Mouse (Mus musculus): ENCODE measurements at regions not wholly inside any gene's neighbourhood (a gene's known extent, or its start where the extent isn't known, plus 50 kb on each side); places are given as distances from the start of the nearest gene placed in this dataset.

- Histone ChIP-seq H3K9ac (replicated peaks; ENCODE audit: low read depth) (no peak overlapping the region), H3K4me2 (replicated peaks; ENCODE audit: low read depth, low read length) (no peak overlapping the region), H3K27me3 (replicated peaks; ENCODE audit: insufficient read depth, low read length) (no peaks in the 10 kb centered on the region), H3K9me3 (ENCODE audit: low read length) (no peaks in the 10 kb centered on the region), H3K4me1 (ENCODE audit: insufficient read depth, low read depth, low read length) (no peaks in the 10 kb centered on the region), H3K27ac (ENCODE audit: low read length) (no peak overlapping the region), H3K4me3 (ENCODE audit: low read depth, low read length) (no peak overlapping the region), H3K36me3 (ENCODE audit: insufficient read depth, low read length) (no peaks in the 10 kb centered on the region)
- ATAC-seq: no peak
- DNase-seq (ENCODE audit: low spot score): no peak
- 88% methylated on average over 14 of the region's 14 CpGs for whole genome bisulfite sequencing
- no peak for TF ChIP-seq CTCF (IDR thresholded peaks at IDR 0.05)
- no peak for TF ChIP-seq EP300 (IDR thresholded peaks at IDR 0.05)
Measured at GRCm38 (mm10) chr11:23203566-23203965, 52.3 kb upstream of the Xpo1 start.

- H3K27me3 ChIP-seq (replicated peaks; ENCODE audit: insufficient read depth, low read length): no peaks in the 10 kb centered on the region
- TF ChIP-seq CTCF (IDR thresholded peaks at IDR 0.05) (no peak), EP300 (IDR thresholded peaks at IDR 0.05) (no peak)
- no peak for DNase-seq (ENCODE audit: low spot score)
- no peaks in the 10 kb centered on the region for H3K4me1 ChIP-seq (ENCODE audit: insufficient read depth, low read depth, low read length)
- ATAC-seq: no peak
- H3K36me3 ChIP-seq (ENCODE audit: insufficient read depth, low read length): no peaks in the 10 kb centered on the region
- H3K27ac ChIP-seq (ENCODE audit: low read length): no peak overlapping the region
- H3K4me2 ChIP-seq (replicated peaks; ENCODE audit: low read depth, low read length): no peak overlapping the region
- no peak overlapping the region for H3K9ac ChIP-seq (replicated peaks; ENCODE audit: low read depth)
- WGBS: 64% methylated on average over 12 of the region's 12 CpGs
- no peaks in the 10 kb centered on the region for H3K9me3 ChIP-seq (ENCODE audit: low read length)
- H3K4me3 ChIP-seq (ENCODE audit: low read depth, low read length): no peak overlapping the region
Measured at GRCm38 (mm10) chr11:23204041-23204440, 51.8 kb upstream of the Xpo1 start.
